In the genomic region with DNA sequence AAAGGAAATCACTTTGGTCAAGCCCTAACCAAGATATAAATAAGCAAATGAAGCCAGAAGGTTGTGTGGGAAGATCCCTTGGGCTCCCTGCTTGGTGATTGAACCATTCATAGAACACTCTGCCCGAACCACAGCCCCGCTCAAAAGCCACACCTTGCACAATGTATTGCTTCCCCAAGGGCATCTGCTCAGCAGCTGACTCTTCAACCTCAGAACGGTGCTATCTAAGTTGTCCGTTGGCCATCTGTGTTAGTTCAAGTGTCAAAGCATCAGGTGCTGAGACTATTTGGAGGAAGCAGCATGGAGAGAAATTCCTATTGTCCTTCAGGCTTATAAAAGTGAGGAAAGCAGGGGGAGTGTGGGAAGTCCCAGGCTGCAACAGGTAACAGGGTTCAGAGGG, we compare ENCODE assay signal across 19 mouse cellular contexts.
DNase-seq lines count a peak whose midpoint lies in the region; ATAC-seq and TF ChIP-seq lines count a peak whose summit lies in the region.
"Had no signal": no experiment of that assay in that cellular context is flagged by ENCODE, and none has a peak within 500 bp of the region (broad histone marks: within the 10 kb centered on the region; RNA-seq: fewer than 3 reads in every experiment).

No protein-coding gene starts in this region.

- TF ChIP-seq CTCF in heart, postnatal 0 days (IDR thresholded peaks at IDR 0.05; ENCODE audit: low read depth) = no peak
- no peak for TF ChIP-seq CTCF in gastrocnemius, adult 2 months (IDR thresholded peaks at IDR 0.05)

- H3ac ChIP-seq in myocyte (ENCODE audit: control insufficient read depth, insufficient read length) = no peak overlapping the region

- no peaks in the 10 kb centered on the region for H3K4me1 ChIP-seq in heart, postnatal 0 days (ENCODE audit: control insufficient read depth, insufficient read depth)

- H3K27me3 ChIP-seq in heart, postnatal 0 days (ENCODE audit: control insufficient read depth, insufficient read depth, low read length) = no peaks in the 10 kb centered on the region
- no peaks in the 10 kb centered on the region for H3K27me3 ChIP-seq in myocyte (ENCODE audit: control insufficient read depth, insufficient read depth, insufficient read length)
- H3K27me3 ChIP-seq: CH12.LX, Patski had no signal

- H3K79me2 ChIP-seq in myocyte (ENCODE audit: control insufficient read depth, insufficient read depth) = no peaks in the 10 kb centered on the region

- no peak for DNase-seq in heart, postnatal 0 days (ENCODE audit: low spot score)
- no peak for DNase-seq in heart, postnatal 10 days
- DNase-seq in gastrocnemius, adult 2 months = no peak
- DNase-seq: adrenal gland, adult 2 months; adrenal gland, adult 8-10 months; adrenal gland, postnatal 10 days; adrenal gland, postnatal 14 days; adrenal gland, postnatal 25 days; adrenal gland, postnatal 36 days; B cell, adult 2 months; cerebellum, adult 11 months; cerebellum, adult 11-12 months; cerebellum, adult 18-20 months had no signal

- H3K36me3 ChIP-seq in heart, postnatal 0 days (replicated peaks; ENCODE audit: control insufficient read depth, insufficient read depth, low read length) = no peaks in the 10 kb centered on the region
- H3K36me3 ChIP-seq in myocyte (ENCODE audit: control insufficient read depth, insufficient read depth) = no peaks in the 10 kb centered on the region
- H3K36me3 ChIP-seq: G1E had no signal

- no peak for TF ChIP-seq EP300 in heart, postnatal 0 days (IDR thresholded peaks at IDR 0.05; ENCODE audit: low read depth)

- H3K27ac ChIP-seq in heart, postnatal 0 days (ENCODE audit: low read depth) = no peak overlapping the region
- no peak overlapping the region for H3K27ac ChIP-seq in gastrocnemius, adult 2 months

- H3K9ac ChIP-seq in heart, postnatal 0 days (replicated peaks; ENCODE audit: low read depth, low read length) = no peak overlapping the region

- ATAC-seq in heart, postnatal 0 days (ENCODE audit: insufficient read depth, low read depth) = peak; percentile 24; the same call in 1 of the 2 replicates
- ATAC-seq: activated CD4-positive, CD25-positive, alpha-beta regulatory T cell, adult 4 months; CD4-positive, CD25-positive, alpha-beta regulatory T cell, adult 4 months; Patski had no signal

- intact Hi-C loops in heart, postnatal 10 days (cut with DNase I) = no loop called here
- intact Hi-C loops in gastrocnemius, adult 2 months (cut with DNase I) = no loop called here

- H3K4me2 ChIP-seq in heart, postnatal 0 days (ENCODE audit: low read depth, low read length) = no peak overlapping the region
- no peak overlapping the region for H3K4me2 ChIP-seq in myocyte (ENCODE audit: low read depth)

- no peak for TF ChIP-seq POLR2A in myocyte (IDR thresholded peaks at IDR 0.05; ENCODE audit: insufficient read length, low read depth)

- no peak overlapping the region for H3K4me3 ChIP-seq in heart, postnatal 0 days (ENCODE audit: low read depth, low read length)
- H3K4me3 ChIP-seq in myocyte = no peak overlapping the region
- H3K4me3 ChIP-seq in gastrocnemius, adult 2 months = no peak overlapping the region

- H3K9me3 ChIP-seq in heart, postnatal 0 days (replicated peaks; ENCODE audit: control insufficient read depth, low read length) = no peaks in the 10 kb centered on the region

- 48% methylated on average over 4 of the region's 4 CpGs for WGBS in heart, postnatal 0 days

TF ChIP-seq in myocyte, 11 proteins besides CTCF, POLR2A, EP300 and RAD21:
- TF ChIP-seq E2F4 (IDR thresholded peaks at IDR 0.05; ENCODE audit: insufficient read depth) (no peak), USF1 (IDR thresholded peaks at IDR 0.05; ENCODE audit: low read depth) (no peak), TCF3 (IDR thresholded peaks at IDR 0.05; ENCODE audit: insufficient read length, low read depth) (peak; percentile 59), TCF12 (IDR thresholded peaks at IDR 0.05; ENCODE audit: insufficient read depth, poor library complexity, severe bottlenecking) (peak; percentile 56), CEBPB (IDR thresholded peaks at IDR 0.05; ENCODE audit: insufficient read depth, poor library complexity, severe bottlenecking) (peak; percentile 46; the same call in 1 of the 2 replicates), REST (IDR thresholded peaks at IDR 0.05; ENCODE audit: insufficient read depth, insufficient read length) (no peak), MAX (IDR thresholded peaks at IDR 0.05; ENCODE audit: low read depth) (no peak), POLR2AphosphoS2 (IDR thresholded peaks at IDR 0.05; ENCODE audit: insufficient read length, low read depth) (no peak), SRF (IDR thresholded peaks at IDR 0.05; ENCODE audit: control insufficient read depth, insufficient read length, low read depth) (no peak), MYOG (IDR thresholded peaks at IDR 0.05; ENCODE audit: control insufficient read depth in 1 of 3, insufficient read depth in 1 of 3, insufficient read length in 2 of 3, low read depth in 2 of 3) (peak in 2 of 3 experiments; percentile 80 to 88), MYOD1 (IDR thresholded peaks at IDR 0.05; ENCODE audit: control insufficient read depth in 1 of 3, insufficient read length in 2 of 3, low read depth in 2 of 3) (peak; percentile 8 to 88 (median 57))
